Mouse (Mus musculus): Measurements from ENCODE around the gene Srd5a1. TPM values are rescaled to one million over a fixed set of nuclear protein-coding genes. Genes with fewer than 3 reads are reported as not detected.

Gene Srd5a1
- polyA plus RNA-seq, 1 experiment from 2014 or later = 28.0 TPM

DNA sequence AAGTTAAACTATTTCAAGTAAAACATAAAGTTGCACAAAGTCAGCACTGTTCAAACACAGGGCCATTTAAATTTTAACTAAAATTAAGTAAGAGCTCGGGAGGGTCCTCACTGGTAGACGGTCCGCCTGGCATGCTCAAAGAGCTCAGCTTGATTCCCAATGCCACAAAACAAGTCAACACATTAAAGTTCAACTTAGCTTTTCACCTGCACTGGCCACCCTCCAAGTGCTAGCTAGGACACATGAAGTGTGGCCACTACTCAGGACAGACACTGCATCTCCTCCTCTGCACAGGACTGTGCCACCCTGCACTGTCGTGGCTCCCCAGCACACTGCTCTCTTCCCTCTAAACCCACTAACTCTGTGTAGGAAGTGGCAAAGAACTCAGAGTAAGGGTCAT, 85.4 kb downstream of the Srd5a1 start:
- H3K4me1 ChIP-seq (ENCODE audit: control insufficient read depth, insufficient read depth, low read length) = peaks cover 50% of the 10 kb centered on the region
- H3K27ac ChIP-seq (ENCODE audit: low read length) = no peak overlapping the region
- H3K9ac ChIP-seq (ENCODE audit: low read length) = no peak overlapping the region
- H3K9me3 ChIP-seq (replicated peaks; ENCODE audit: control insufficient read depth, low read length) = no peaks in the 10 kb centered on the region
- H3K4me3 ChIP-seq (replicated peaks; ENCODE audit: low read length) = no peak overlapping the region
- ATAC-seq (ENCODE audit: insufficient read depth, low FRiP score) = no peak
- H3K36me3 ChIP-seq (ENCODE audit: control insufficient read depth, insufficient read depth, low read length) = peaks cover 5% of the 10 kb centered on the region; the same call in 1 of the 2 replicates
- H3K4me2 ChIP-seq (ENCODE audit: low read depth, low read length) = no peak overlapping the region
- 63% methylated on average over 4 of the region's 4 CpGs for WGBS
- H3K27me3 ChIP-seq (ENCODE audit: control insufficient read depth, insufficient read depth, low read length) = no peaks in the 10 kb centered on the region

DNA sequence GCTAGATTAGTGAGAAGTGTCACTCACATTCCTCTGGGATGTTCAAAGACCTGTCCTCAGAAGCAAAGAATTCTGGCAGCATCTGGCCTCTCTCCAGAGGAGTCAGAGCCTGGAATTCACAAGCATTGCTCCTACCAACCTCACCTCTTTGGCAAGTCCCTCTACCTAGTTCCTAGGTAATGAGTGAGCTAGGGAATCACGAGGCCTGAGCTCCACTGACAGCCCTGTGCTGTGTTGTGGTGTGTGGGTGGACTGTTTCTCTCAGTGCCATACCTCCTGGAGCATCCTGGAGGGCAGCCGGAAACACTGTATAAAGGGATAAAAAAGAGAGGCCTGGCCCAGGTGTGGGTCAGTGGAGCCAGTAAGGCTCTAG, 87.1 kb downstream of the Srd5a1 start:
- H3K9me3 ChIP-seq (replicated peaks; ENCODE audit: control insufficient read depth, low read length) = no peaks in the 10 kb centered on the region
- no peak for ATAC-seq (ENCODE audit: insufficient read depth, low FRiP score)
- WGBS = 72% methylated on average over 2 of the region's 2 CpGs
- H3K9ac ChIP-seq (ENCODE audit: low read length) = no peak overlapping the region
- no peak overlapping the region for H3K4me2 ChIP-seq (ENCODE audit: low read depth, low read length)
- H3K36me3 ChIP-seq (ENCODE audit: control insufficient read depth, insufficient read depth, low read length) = 0 out of 2 replicates have a peak, but pooled peaks cover 3% of the 10 kb centered on the region
- no peak overlapping the region for H3K4me3 ChIP-seq (replicated peaks; ENCODE audit: low read length)
- no peak overlapping the region for H3K27ac ChIP-seq (ENCODE audit: low read length)
- H3K4me1 ChIP-seq (ENCODE audit: control insufficient read depth, insufficient read depth, low read length) = peaks cover 38% of the 10 kb centered on the region
- H3K27me3 ChIP-seq (ENCODE audit: control insufficient read depth, insufficient read depth, low read length) = no peaks in the 10 kb centered on the region

Other genes starting within 250 kb of the Srd5a1 start
- 108 and 114 TPM in 2 replicates for gene Nsun2, start 77.7 kb downstream of the Srd5a1 start, polyA plus RNA-seq (2015; fragmentation: Nextera tagmentation; extraction: Ambion mirVana)
- gene Tent4a, start 76.8 kb downstream of the Srd5a1 start, polyA plus RNA-seq (2015; fragmentation: Nextera tagmentation; extraction: Ambion mirVana) = 4.3 and 4.8 TPM in 2 replicates
- 0.09 and 0.21 TPM in 2 replicates for gene Ube2ql1, start 128.4 kb upstream of the Srd5a1 start, polyA plus RNA-seq (2015; fragmentation: Nextera tagmentation; extraction: Ambion mirVana)
- gene Med10, start 191.0 kb upstream of the Srd5a1 start, polyA plus RNA-seq (2015; fragmentation: Nextera tagmentation; extraction: Ambion mirVana) = 115 and 135 TPM in 2 replicates